Mouse (Mus musculus): ENCODE results near the gene Ntng1.

DNA sequence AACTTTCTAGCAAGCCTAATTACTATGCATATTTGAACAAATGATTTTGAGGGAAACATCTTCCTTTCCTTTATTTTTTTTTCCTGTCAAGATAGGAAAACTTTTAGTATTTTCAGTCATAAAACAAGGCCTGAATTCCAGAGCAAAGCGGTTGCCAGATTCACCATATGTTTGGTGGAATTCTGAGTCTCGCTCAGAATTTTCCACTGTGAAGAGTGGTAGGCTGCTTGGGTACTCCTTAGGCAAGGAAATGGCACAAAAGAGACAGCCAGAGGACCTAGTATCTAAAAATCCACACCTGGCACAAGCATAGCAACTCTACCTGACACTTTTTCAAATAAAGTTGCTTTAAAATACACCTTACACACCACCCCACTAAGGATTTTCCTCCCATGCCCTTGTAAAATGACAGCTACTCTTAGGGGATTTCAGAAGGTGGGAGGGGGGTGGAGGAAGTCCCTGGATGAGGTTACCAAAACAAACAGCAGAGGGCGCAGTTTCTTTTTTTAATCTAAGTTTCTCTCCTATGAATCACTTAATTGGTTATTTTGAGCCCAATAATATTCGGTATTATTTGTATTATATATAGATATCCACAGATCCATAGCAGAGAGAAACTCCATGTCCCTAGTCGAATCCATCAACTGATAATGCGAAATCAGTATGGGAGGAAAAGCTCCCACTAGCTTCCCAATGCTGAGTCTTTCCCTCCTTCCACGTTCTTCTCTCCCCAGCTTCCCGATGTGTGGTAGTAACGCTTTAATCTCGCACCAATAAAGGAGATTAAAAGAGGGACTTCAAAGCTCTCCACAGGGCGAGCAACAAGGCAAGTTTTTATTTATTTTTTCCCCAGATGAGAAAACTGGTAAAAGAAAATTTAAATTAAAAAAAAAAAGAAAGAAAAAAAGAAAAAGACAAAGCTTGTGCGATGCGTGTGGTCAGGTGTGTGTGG is 2.2 kb downstream of the Ntng1 start:
- peak; percentile 58 for TF ChIP-seq CTCF (IDR thresholded peaks at IDR 0.05)
- no peak for TF ChIP-seq EP300 (IDR thresholded peaks at IDR 0.05)
